Mouse (Mus musculus) hindbrain, embryonic 15.5 days (tissue): ENCODE measurements around the gene Tada1. TPM values are rescaled to one million over a fixed set of nuclear protein-coding genes. Genes with fewer than 3 reads are reported as not detected.
A peak's percentile ranks its signal among the peaks of the same experiment; 100 is the strongest.

Source experiments
- ATAC-seq: fragments of 200-750 bp; cut with Nextera tagmentation; 2 replicates; pipeline ENCODE4 v1.8.0; 2017; ENCODE audit warnings: low read depth, moderate number of reproducible peaks, moderate TSS enrichment; ENCODE audit not compliant: low FRiP score
- H3K27ac ChIP-seq: fragments of 300-500 bp; sonication (generic); replicated peaks from 2 replicates; pipeline ENCODE4 v1.5.1; 2015; ENCODE audit warnings: mild to moderate bottlenecking, inconsistent platforms
- H3K27me3 ChIP-seq: fragments of 300-500 bp; sonication (generic); 2 replicates; pipeline ENCODE4 v1.6.1; 2015; ENCODE audit warnings: control low read depth, inconsistent platforms
- H3K36me3 ChIP-seq: fragments of 300-500 bp; sonication (generic); 2 replicates; pipeline ENCODE4 v1.6.1; 2015; ENCODE audit warnings: control low read depth, inconsistent platforms
- H3K4me1 ChIP-seq: fragments of 300-500 bp; sonication (generic); replicated peaks from 2 replicates; pipeline ENCODE4 v1.6.1; 2015; ENCODE audit warnings: control low read depth, inconsistent platforms
- H3K4me2 ChIP-seq: fragments of 300-500 bp; sonication (generic); 2 replicates; pipeline ENCODE4 v1.6.1; 2015; ENCODE audit warnings: moderate library complexity, mild to moderate bottlenecking, inconsistent platforms
- H3K4me3 ChIP-seq: fragments of 300-500 bp; sonication (generic); 2 replicates; pipeline ENCODE4 v1.5.1; 2015; ENCODE audit warnings: mild to moderate bottlenecking, inconsistent platforms
- H3K9ac ChIP-seq: fragments of 300-500 bp; sonication (generic); 2 replicates; pipeline ENCODE4 v1.6.1; 2015; ENCODE audit warnings: inconsistent platforms
- H3K9me3 ChIP-seq: fragments of 300-500 bp; sonication (generic); 2 replicates; pipeline ENCODE4 v1.6.1; 2016; ENCODE audit warnings: control low read depth, inconsistent platforms
- WGBS: fragments of 180-500 bp; shearing (Covaris S2); methylation state at CpG from one replicate; pipeline ENCODE4 v1.1.7; 2015; 5-methylcytosine and 5-hydroxymethylcytosine counted together
- polyA plus RNA-seq: library from polyadenylated mRNA; unstranded; fragments of >200 nt; fragmentation: Nextera tagmentation; extraction: Ambion mirVana; gene quantifications from 2 replicates; pipeline ENCODE4 v1.2.1, GENCODE M21; 2015

Gene Tada1
- polyA plus RNA-seq, 1 experiment from 2014 or later: 79.7 TPM

GRCm38 (mm10) chr1:166429053-166429452 is 50.2 kb downstream of the Tada1 start:
- Histone ChIP-seq H3K4me3 (no peak overlapping the region), H3K9ac (no peak overlapping the region), H3K4me1 (no peaks in the 10 kb centered on the region), H3K9me3 (no peaks in the 10 kb centered on the region), H3K27me3 (no peaks in the 10 kb centered on the region), H3K27ac (no peak overlapping the region), H3K36me3 (no peaks in the 10 kb centered on the region), H3K4me2 (no peak overlapping the region)
- WGBS: 54% methylated on average over 3 of the region's 3 CpGs
- ATAC-seq: peak; percentile 34; the same call in 1 of the 2 replicates

- ATAC-seq: no peak
- H3K4me3 ChIP-seq: no peak overlapping the region
- WGBS: 65% methylated on average over 10 of the region's 10 CpGs
- H3K9ac ChIP-seq: no peak overlapping the region
- H3K27ac ChIP-seq: no peak overlapping the region
- H3K4me1 ChIP-seq: no peaks in the 10 kb centered on the region
- H3K9me3 ChIP-seq: no peaks in the 10 kb centered on the region
- H3K4me2 ChIP-seq: no peak overlapping the region
- H3K36me3 ChIP-seq: no peaks in the 10 kb centered on the region
- no peaks in the 10 kb centered on the region for H3K27me3 ChIP-seq
These were observed 51.0 kb downstream of the Tada1 start for GRCm38 (mm10) chr1:166429809-166430431.

- H3K4me1 ChIP-seq: no peaks in the 10 kb centered on the region
- H3K9me3 ChIP-seq: no peaks in the 10 kb centered on the region
- no peaks in the 10 kb centered on the region for H3K27me3 ChIP-seq
- no peak overlapping the region for H3K27ac ChIP-seq
- WGBS: 76% methylated on average over 6 of the region's 6 CpGs
- ATAC-seq: no peak
- no peaks in the 10 kb centered on the region for H3K36me3 ChIP-seq
- no peak overlapping the region for H3K4me3 ChIP-seq
- H3K4me2 ChIP-seq: no peak overlapping the region
- no peak overlapping the region for H3K9ac ChIP-seq
These were observed 60.5 kb downstream of the Tada1 start for GRCm38 (mm10) chr1:166439426-166439825.

GRCm38 (mm10) chr1:166441992-166442391 is 63.1 kb downstream of the Tada1 start:
- Histone ChIP-seq H3K27ac (no peak overlapping the region), H3K4me3 (no peak overlapping the region), H3K9me3 (no peaks in the 10 kb centered on the region), H3K4me2 (no peak overlapping the region), H3K27me3 (no peaks in the 10 kb centered on the region), H3K9ac (no peak overlapping the region), H3K4me1 (no peaks in the 10 kb centered on the region), H3K36me3 (no peaks in the 10 kb centered on the region)
- no peak for ATAC-seq
- 98% methylated on average over 3 of the region's 3 CpGs for WGBS

Other genes with a start within 250 kb of the Tada1 start
- not detected in 2 replicates for gene Gpa33, start 248.9 kb upstream of the Tada1 start, polyA plus RNA-seq
- gene Mael, start 140.3 kb upstream of the Tada1 start, polyA plus RNA-seq: 0.22 and 0.43 TPM in 2 replicates
- 4.1 and 4.9 TPM in 2 replicates for gene Ildr2, start 125.0 kb upstream of the Tada1 start, polyA plus RNA-seq
- 34.1 and 38.6 TPM in 2 replicates for gene Pogk, start 30.8 kb downstream of the Tada1 start, polyA plus RNA-seq
- gene Gm4846, start 118.5 kb downstream of the Tada1 start, polyA plus RNA-seq: not detected in 2 replicates